14 mouse cellular contexts compared by ENCODE assay signal in genomic region chr4:145224613-145225012, GRCm38 (mm10). TPM values are rescaled to one million over a fixed set of nuclear protein-coding genes. Genes with fewer than 3 reads are reported as not detected.
DNase-seq lines count a peak whose midpoint lies in the region.
"Had no signal": no experiment of that assay in that cellular context is flagged by ENCODE, and none has a peak within 500 bp of the region (broad histone marks: within the 10 kb centered on the region; RNA-seq: fewer than 3 reads in every experiment).

No protein-coding gene starts in this region.

- peak; percentile 45 for DNase-seq in thymus, postnatal 14 days
- no peak for DNase-seq in thymus, postnatal 25 days
- DNase-seq in T-cell, adult 2 months (ENCODE audit: low spot score): peak; percentile 45
- peak; percentile 48 for DNase-seq in naive thymus-derived CD4-positive, alpha-beta T cell, adult 2 months (ENCODE audit: low read depth)
- no peak for DNase-seq in gastrocnemius, postnatal 36 days
- DNase-seq: adrenal gland, adult 8-10 months; adrenal gland, postnatal 14 days; adrenal gland, postnatal 36 days; cerebellum, adult 11-12 months; cerebellum, adult 2 months; cerebellum, adult 9-10 months; cerebellum, postnatal 10 days; cerebellum, postnatal 25 days; forebrain, postnatal 0 days had no signal

- intact Hi-C loops in gastrocnemius, postnatal 36 days (cut with DNase I): no loop called here

RNA-seq across cellular contexts. Expression of gene Tnfrsf1b, which starts 22.1 kb away (rescaled TPM):
- 1 to 10 TPM; 2.5 to 3.1 TPM for total RNA-seq in gastrocnemius, postnatal 36 days (2021)

RNA-seq across cellular contexts. Expression of gene Vps13d, which starts 29.8 kb away (rescaled TPM):
- 10 to 100 TPM; 28.4 to 31.1 TPM for total RNA-seq in gastrocnemius, postnatal 36 days (2021)

Comparison
In these comparisons a context has a peak if more than half of its experiments do, and no peak if none do; other contexts are left out.
1. DNase-seq: peak in thymus, postnatal 14 days (single experiment), T-cell, adult 2 months (single experiment) and naive thymus-derived CD4-positive, alpha-beta T cell, adult 2 months (single experiment); none in thymus, postnatal 25 days (single experiment) and gastrocnemius, postnatal 36 days (0 of 2).